Mouse (Mus musculus): ENCODE results near the gene Nkain1. TPM values are rescaled to one million over a fixed set of nuclear protein-coding genes. Genes with fewer than 3 reads are reported as not detected.

Gene Nkain1
- total RNA-seq, 1 experiment, result 20.1 TPM

DNA sequence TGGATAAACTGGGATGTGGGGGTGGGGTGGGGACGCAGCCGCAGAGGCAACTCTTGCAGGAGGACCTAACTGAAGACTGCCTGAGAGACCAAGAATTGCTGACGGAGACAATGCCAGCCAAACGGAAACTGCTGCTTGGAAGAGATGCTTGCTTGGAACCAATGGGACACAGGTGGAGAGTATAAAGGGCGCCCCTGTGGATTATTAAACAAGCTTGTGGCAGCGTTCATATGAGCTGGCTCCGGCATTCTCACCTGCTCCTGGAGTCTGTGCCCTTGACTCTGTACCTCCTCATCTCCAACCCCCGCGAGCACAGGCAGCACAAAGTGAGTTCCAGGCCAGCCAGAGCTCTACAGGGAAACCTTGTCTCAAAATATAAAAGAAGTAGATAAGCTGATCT lies 23.5 kb downstream of the Nkain1 start:
- DNase-seq (ENCODE audit: low read depth, low spot score), result no peak
- no peak for TF ChIP-seq CHD2 (IDR thresholded peaks at IDR 0.05; ENCODE audit: low read depth, low read length)
- Histone ChIP-seq H3K9me3 (ENCODE audit: control insufficient read depth, insufficient read depth, low read depth, low read length) (no peaks in the 10 kb centered on the region), H3K4me3 (ENCODE audit: insufficient read depth in 1 of 2, low read depth in 1 of 2, low read length in 2 of 2, poor library complexity in 1 of 2, severe bottlenecking in 1 of 2) (no peak overlapping the region), H3K27ac (ENCODE audit: insufficient read depth, low read depth, low read length, poor library complexity, severe bottlenecking) (no peak overlapping the region), H3K9ac (ENCODE audit: insufficient read depth, low read depth, low read length, poor library complexity, severe bottlenecking) (no peak overlapping the region), H3K36me3 (ENCODE audit: control insufficient read depth, insufficient read depth, low read length, poor library complexity, severe bottlenecking) (no peaks in the 10 kb centered on the region), H3K4me1 (ENCODE audit: control insufficient read depth in 2 of 2, insufficient read depth in 2 of 2, low read length in 2 of 2, poor library complexity in 1 of 2) (peaks cover 6 to 14% of the 10 kb centered on the region in 2 experiments; a peak in 2 of 4 replicates)
- in situ Hi-C loops (cut with MboI; ENCODE audit: low sequenced_read_pairs in 2 of 2, unreplicated experiment in 2 of 2), result no loop called here

DNA sequence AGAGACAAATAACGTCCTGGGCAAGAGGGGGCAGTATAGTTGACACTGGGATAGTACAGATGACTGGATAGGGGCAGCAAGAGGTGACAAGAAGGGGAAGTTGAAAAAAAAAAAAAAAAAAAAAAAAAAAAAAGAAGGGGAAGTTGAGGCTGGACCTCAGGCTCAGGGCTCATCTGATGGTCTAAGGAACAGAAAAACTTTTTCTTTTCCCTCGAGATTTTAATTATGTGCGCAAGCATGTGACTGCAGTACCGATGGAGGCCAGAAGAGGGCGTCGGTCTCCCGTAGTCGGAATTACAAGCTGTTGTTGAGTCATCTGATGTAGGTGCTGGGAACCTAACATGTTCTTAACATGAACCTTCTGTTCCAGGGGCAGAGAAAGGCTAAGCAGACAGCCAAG lies 24.8 kb downstream of the Nkain1 start:
- no peaks in the 10 kb centered on the region for H3K36me3 ChIP-seq (ENCODE audit: control insufficient read depth, insufficient read depth, low read length, poor library complexity, severe bottlenecking)
- no peak overlapping the region for H3K4me3 ChIP-seq (ENCODE audit: insufficient read depth in 1 of 2, low read depth in 1 of 2, low read length in 2 of 2, poor library complexity in 1 of 2, severe bottlenecking in 1 of 2)
- no peak for TF ChIP-seq MAFK (IDR thresholded peaks at IDR 0.05; ENCODE audit: insufficient read depth, low read depth, low read length)
- TF ChIP-seq ZNF384 (IDR thresholded peaks at IDR 0.05; ENCODE audit: low read depth, low read length), result peak; percentile 97
- no peak for TF ChIP-seq HCFC1 (IDR thresholded peaks at IDR 0.05; ENCODE audit: borderline replicate concordance, insufficient read depth, low read length)
- DNase-seq (ENCODE audit: low read depth, low spot score), result no peak
- H3K4me1 ChIP-seq (ENCODE audit: control insufficient read depth in 2 of 2, insufficient read depth in 2 of 2, low read length in 2 of 2, poor library complexity in 1 of 2), result peaks cover 6 to 14% of the 10 kb centered on the region in 2 experiments; a peak in 2 of 4 replicates
- H3K9me3 ChIP-seq (ENCODE audit: control insufficient read depth, insufficient read depth, low read depth, low read length), result no peaks in the 10 kb centered on the region
- H3K27ac ChIP-seq (ENCODE audit: insufficient read depth, low read depth, low read length, poor library complexity, severe bottlenecking), result no peak overlapping the region
- no peak overlapping the region for H3K9ac ChIP-seq (ENCODE audit: insufficient read depth, low read depth, low read length, poor library complexity, severe bottlenecking)
- in situ Hi-C loops (cut with MboI; ENCODE audit: low sequenced_read_pairs in 2 of 2, unreplicated experiment in 2 of 2), result no loop called here

DNA sequence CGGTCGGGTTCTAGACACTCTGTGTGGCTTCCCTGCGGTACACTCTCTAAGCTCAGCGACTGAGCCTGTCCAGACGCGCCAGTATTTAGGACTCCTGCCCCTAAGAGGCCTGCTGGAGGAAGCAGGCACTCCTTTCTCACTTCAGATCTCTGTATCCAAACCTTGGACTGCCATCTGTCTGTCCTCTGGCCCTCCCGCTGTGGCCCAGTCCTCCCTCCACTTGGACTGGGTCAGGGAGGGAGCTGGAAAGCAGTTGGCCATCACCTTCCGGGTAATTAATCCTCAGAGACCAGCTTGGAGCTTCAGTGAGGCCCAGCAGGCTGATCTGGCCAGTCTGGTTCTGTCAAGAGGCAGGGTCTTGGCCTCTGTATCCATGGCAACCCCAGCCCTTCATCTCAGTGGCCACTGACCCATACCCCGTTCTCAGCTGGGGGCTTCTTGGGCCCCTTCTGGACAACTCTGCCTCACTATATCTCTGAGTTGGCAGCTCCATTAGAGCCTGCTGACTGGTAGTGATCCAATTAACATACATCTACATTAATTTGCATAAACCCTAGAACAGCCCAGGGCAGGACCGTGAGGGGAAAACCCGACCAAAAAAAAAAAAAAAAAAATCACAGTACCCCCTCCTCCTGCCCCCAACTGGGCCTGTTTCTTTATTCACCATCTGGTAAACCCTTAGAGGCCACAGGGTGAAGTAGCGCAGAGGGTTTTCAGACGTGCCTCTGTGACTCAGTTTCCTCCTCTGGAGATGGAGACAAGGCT lies 27.0 kb downstream of the Nkain1 start:
- Histone ChIP-seq H3K27ac (ENCODE audit: insufficient read depth, low read depth, low read length, poor library complexity, severe bottlenecking) (no peak overlapping the region), H3K4me3 (ENCODE audit: insufficient read depth in 1 of 2, low read depth in 1 of 2, low read length in 2 of 2, poor library complexity in 1 of 2, severe bottlenecking in 1 of 2) (no peak overlapping the region), H3K36me3 (ENCODE audit: control insufficient read depth, insufficient read depth, low read length, poor library complexity, severe bottlenecking) (no peaks in the 10 kb centered on the region), H3K9me3 (ENCODE audit: control insufficient read depth, insufficient read depth, low read depth, low read length) (no peaks in the 10 kb centered on the region), H3K4me1 (ENCODE audit: control insufficient read depth in 2 of 2, insufficient read depth in 2 of 2, low read length in 2 of 2, poor library complexity in 1 of 2) (peaks cover 0 to 12% of the 10 kb centered on the region in 2 experiments; a peak in 2 of 4 replicates), H3K9ac (ENCODE audit: insufficient read depth, low read depth, low read length, poor library complexity, severe bottlenecking) (no peak overlapping the region)
- no peak for DNase-seq (ENCODE audit: low read depth, low spot score)
- in situ Hi-C loops (cut with MboI; ENCODE audit: low sequenced_read_pairs in 2 of 2, unreplicated experiment in 2 of 2), result no loop called here
- peak; percentile 80 for TF ChIP-seq ZNF384 (IDR thresholded peaks at IDR 0.05; ENCODE audit: low read depth, low read length)
- no peak for TF ChIP-seq HCFC1 (IDR thresholded peaks at IDR 0.05; ENCODE audit: borderline replicate concordance, insufficient read depth, low read length)
- TF ChIP-seq MAFK (IDR thresholded peaks at IDR 0.05; ENCODE audit: insufficient read depth, low read depth, low read length), result no peak

DNA sequence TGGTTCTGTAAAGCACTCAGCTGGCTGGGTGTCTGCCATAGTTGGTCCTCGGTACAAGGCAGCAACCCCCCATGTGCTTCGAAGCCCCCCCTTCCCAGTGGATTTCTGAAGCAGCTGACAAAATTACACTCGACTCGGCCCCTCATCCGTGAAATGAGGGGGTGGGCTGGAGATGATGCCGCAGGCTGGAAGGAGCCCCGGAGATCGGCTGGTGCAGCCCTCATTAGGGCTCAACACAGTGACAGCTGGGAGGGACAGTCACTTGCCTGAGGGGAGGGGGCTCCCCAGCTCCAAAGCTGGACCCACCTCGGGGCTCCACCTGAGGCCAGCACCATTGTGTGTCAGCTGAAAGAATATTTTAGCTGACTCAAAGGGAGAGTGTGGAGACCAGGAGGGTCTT lies 29.6 kb downstream of the Nkain1 start:
- TF ChIP-seq CHD2 (IDR thresholded peaks at IDR 0.05; ENCODE audit: low read depth, low read length), result no peak
- TF ChIP-seq ZNF384 (IDR thresholded peaks at IDR 0.05; ENCODE audit: low read depth, low read length), result no peak
- TF ChIP-seq ZC3H11A (IDR thresholded peaks at IDR 0.05; ENCODE audit: borderline replicate concordance, low read depth, low read length), result no peak
- TF ChIP-seq MAFK (IDR thresholded peaks at IDR 0.05; ENCODE audit: insufficient read depth, low read depth, low read length), result no peak
- no peak for TF ChIP-seq HCFC1 (IDR thresholded peaks at IDR 0.05; ENCODE audit: borderline replicate concordance, insufficient read depth, low read length)
- no peak overlapping the region for H3K4me3 ChIP-seq (ENCODE audit: insufficient read depth in 1 of 2, low read depth in 1 of 2, low read length in 2 of 2, poor library complexity in 1 of 2, severe bottlenecking in 1 of 2)
- H3K36me3 ChIP-seq (ENCODE audit: control insufficient read depth, insufficient read depth, low read length, poor library complexity, severe bottlenecking), result no peaks in the 10 kb centered on the region; the same call in 1 of the 2 replicates
- no peak overlapping the region for H3K9ac ChIP-seq (ENCODE audit: insufficient read depth, low read depth, low read length, poor library complexity, severe bottlenecking)
- in situ Hi-C loops (cut with MboI; ENCODE audit: low sequenced_read_pairs in 2 of 2, unreplicated experiment in 2 of 2), result no loop called here
- no peaks in the 10 kb centered on the region for H3K9me3 ChIP-seq (ENCODE audit: control insufficient read depth, insufficient read depth, low read depth, low read length)
- peaks cover 0 to 7% of the 10 kb centered on the region in 2 experiments; a peak in 1 of 4 replicates for H3K4me1 ChIP-seq (ENCODE audit: control insufficient read depth in 2 of 2, insufficient read depth in 2 of 2, low read length in 2 of 2, poor library complexity in 1 of 2)
- H3K27ac ChIP-seq (ENCODE audit: insufficient read depth, low read depth, low read length, poor library complexity, severe bottlenecking), result no peak overlapping the region
- DNase-seq (ENCODE audit: low read depth, low spot score), result no peak

DNA sequence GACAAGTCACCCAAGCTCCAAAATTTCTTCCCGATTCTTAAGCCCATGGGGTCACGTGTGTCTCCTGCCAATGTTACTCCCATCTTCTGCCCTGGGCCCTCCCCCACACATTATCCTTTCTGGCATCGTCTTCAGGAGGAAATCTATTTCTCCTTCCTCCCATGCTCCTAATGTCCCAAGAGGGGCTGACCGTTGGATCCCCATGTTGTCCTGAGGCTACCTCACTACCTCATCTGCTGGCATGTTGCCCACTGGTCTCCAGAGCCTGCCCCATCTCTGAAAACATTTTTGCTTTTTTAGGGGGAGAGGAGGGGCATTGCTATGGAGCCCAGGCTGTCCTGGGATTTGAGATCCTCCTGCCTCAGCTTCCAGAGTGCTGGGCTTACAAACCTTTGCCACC lies 30.9 kb downstream of the Nkain1 start:
- H3K9ac ChIP-seq (ENCODE audit: insufficient read depth, low read depth, low read length, poor library complexity, severe bottlenecking), result no peak overlapping the region
- no peak overlapping the region for H3K27ac ChIP-seq (ENCODE audit: insufficient read depth, low read depth, low read length, poor library complexity, severe bottlenecking)
- in situ Hi-C loops (cut with MboI; ENCODE audit: low sequenced_read_pairs in 2 of 2, unreplicated experiment in 2 of 2), result no loop called here
- TF ChIP-seq CHD2 (IDR thresholded peaks at IDR 0.05; ENCODE audit: low read depth, low read length) (no peak), ZC3H11A (IDR thresholded peaks at IDR 0.05; ENCODE audit: borderline replicate concordance, low read depth, low read length) (no peak)
- no peak overlapping the region for H3K4me3 ChIP-seq (ENCODE audit: insufficient read depth in 1 of 2, low read depth in 1 of 2, low read length in 2 of 2, poor library complexity in 1 of 2, severe bottlenecking in 1 of 2)
- peaks cover 0 to 7% of the 10 kb centered on the region in 2 experiments; a peak in 1 of 4 replicates for H3K4me1 ChIP-seq (ENCODE audit: control insufficient read depth in 2 of 2, insufficient read depth in 2 of 2, low read length in 2 of 2, poor library complexity in 1 of 2)
- H3K36me3 ChIP-seq (ENCODE audit: control insufficient read depth, insufficient read depth, low read length, poor library complexity, severe bottlenecking), result no peaks in the 10 kb centered on the region; the same call in 1 of the 2 replicates
- no peak for DNase-seq (ENCODE audit: low read depth, low spot score)
- H3K9me3 ChIP-seq (ENCODE audit: control insufficient read depth, insufficient read depth, low read depth, low read length), result no peaks in the 10 kb centered on the region

All from ES-E14 (cell line).